Mouse (Mus musculus) embryonic fibroblast, embryonic 13.5 days (primary cell): ENCODE data around the gene Hist1h2bl. TPM values are rescaled to one million over a fixed set of nuclear protein-coding genes. Genes with fewer than 3 reads are reported as not detected.
"Not testable (repeated sequence)": the region's sequence is repeated elsewhere in the genome, so short reads cannot be mapped to it uniquely, and the experiment has no call there.

Experiments used
- H3K27ac ChIP-seq: 2 replicates; pipeline ENCODE4 v1.5.1; 2012; ENCODE audit warnings: low read length, control low read depth, inconsistent platforms; ENCODE audit not compliant: insufficient read depth
- H3K4me1 ChIP-seq: 2 replicates; pipeline ENCODE4 v1.6.1; 2011; ENCODE audit warnings: low read length; ENCODE audit not compliant: control insufficient read depth, insufficient read depth
- H3K4me3 ChIP-seq: 2 replicates; pipeline ENCODE4 v1.5.1; 2011; ENCODE audit warnings: mild to moderate bottlenecking, control low read depth, low read length; ENCODE audit not compliant: insufficient read depth
- CTCF ChIP-seq: IDR thresholded peaks from 2 replicates; pipeline ENCODE4 v1.5.1; 2011; ENCODE audit warnings: mild to moderate bottlenecking, control low read depth, low read length, moderate library complexity, borderline replicate concordance; ENCODE audit not compliant: insufficient read depth
- POLR2A ChIP-seq: IDR thresholded peaks from 2 replicates; pipeline ENCODE4 v1.6.1; 2011; ENCODE audit warnings: low read depth, mild to moderate bottlenecking, control low read depth, low read length, moderate library complexity
- polyA plus RNA-seq: library from polyadenylated mRNA; stranded (reverse); fragments of >200 nt; gene quantifications from 2 replicates; pipeline ENCODE4 v1.2.4, GENCODE M21; 2011; ENCODE audit warnings: low read depth; ENCODE audit not compliant: missing spikeins, insufficient read length

The Hist1h2bl gene
- polyA plus RNA-seq, 1 experiment = 3.5 TPM

GRCm38 (mm10) chr13:21750159-21751017 lies 34.4 kb upstream of the Hist1h2bl start, which contains the start of gene Hist1h4k:
TSS of gene Hist1h4k (minus strand) at chr13:21750505.
- peak within 1 kb of the TSS; percentile 57 for H3K4me3 ChIP-seq
- peak within 1 kb of the TSS; percentile 84 for H3K27ac ChIP-seq
- H3K4me1 ChIP-seq = not testable (repeated sequence)
- peak; percentile 86 for TF ChIP-seq POLR2A

GRCm38 (mm10) chr13:21749387-21750158 lies 33.6 kb upstream of the Hist1h2bl start:
- TF ChIP-seq CTCF (no peak), POLR2A (peak; percentile 75)
- Histone ChIP-seq H3K27ac (peak overlapping the region; percentile 13; the same call in 1 of the 2 replicates), H3K4me1 (peaks cover 8% of the 10 kb centered on the region), H3K4me3 (peak overlapping the region; percentile 57)

GRCm38 (mm10) chr13:21745006-21745405 lies 29.1 kb upstream of the Hist1h2bl start:
- Histone ChIP-seq H3K4me1 (peaks cover 2% of the 10 kb centered on the region; the same call in 1 of the 2 replicates), H3K4me3 (no peak overlapping the region), H3K27ac (no peak overlapping the region)
- TF ChIP-seq POLR2A = no peak
- no peak for TF ChIP-seq CTCF

GRCm38 (mm10) chr13:21734906-21735767 lies 19.2 kb upstream of the Hist1h2bl start, which contains the start of gene Hist1h4j:
TSS of gene Hist1h4j (plus strand) at chr13:21735064.
- TF ChIP-seq POLR2A = peak; percentile 80
- H3K27ac ChIP-seq = peak within 1 kb of the TSS; percentile 49
- H3K4me3 ChIP-seq = peak within 1 kb of the TSS; percentile 33
- H3K4me1 ChIP-seq = not testable (repeated sequence)

- TF ChIP-seq POLR2A (no peak), CTCF (peak; percentile 68; the same call in 1 of the 2 replicates)
- Histone ChIP-seq H3K27ac (peak overlapping the region; percentile 49), H3K4me3 (peak overlapping the region; percentile 33), H3K4me1 (no peaks in the 10 kb centered on the region)
Measured at GRCm38 (mm10) chr13:21734010-21734905, 18.3 kb upstream of the Hist1h2bl start.

DNA sequence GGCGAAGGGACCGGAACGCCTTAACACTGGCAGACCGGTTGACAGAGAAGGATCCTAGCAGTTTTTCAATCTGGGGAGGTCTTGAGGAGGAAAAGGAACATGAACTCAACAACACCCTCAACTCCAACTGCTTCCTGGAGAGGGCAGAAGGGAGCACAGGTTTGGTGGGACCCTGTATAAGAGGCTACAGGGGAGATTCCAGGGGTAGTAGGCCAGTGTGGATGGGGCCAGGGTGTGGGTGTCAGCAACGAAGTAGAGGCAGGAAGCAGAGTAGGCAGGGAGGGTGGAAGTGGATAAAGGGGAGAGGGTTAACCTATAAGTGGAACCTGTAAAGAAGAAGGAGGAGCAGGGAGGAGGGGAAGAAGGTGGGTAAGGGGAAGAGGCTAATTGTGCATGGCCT lies 17.5 kb upstream of the Hist1h2bl start:
- H3K4me3 ChIP-seq = no peak overlapping the region
- no peak overlapping the region for H3K27ac ChIP-seq
- no peaks in the 10 kb centered on the region for H3K4me1 ChIP-seq
- TF ChIP-seq CTCF (no peak), POLR2A (no peak)

- no peak overlapping the region for H3K27ac ChIP-seq
- TF ChIP-seq POLR2A = no peak
- no peak for TF ChIP-seq CTCF
- H3K4me1 ChIP-seq = no peaks in the 10 kb centered on the region
- H3K4me3 ChIP-seq = no peak overlapping the region
Measured at GRCm38 (mm10) chr13:21729544-21729943, 13.6 kb upstream of the Hist1h2bl start.

DNA sequence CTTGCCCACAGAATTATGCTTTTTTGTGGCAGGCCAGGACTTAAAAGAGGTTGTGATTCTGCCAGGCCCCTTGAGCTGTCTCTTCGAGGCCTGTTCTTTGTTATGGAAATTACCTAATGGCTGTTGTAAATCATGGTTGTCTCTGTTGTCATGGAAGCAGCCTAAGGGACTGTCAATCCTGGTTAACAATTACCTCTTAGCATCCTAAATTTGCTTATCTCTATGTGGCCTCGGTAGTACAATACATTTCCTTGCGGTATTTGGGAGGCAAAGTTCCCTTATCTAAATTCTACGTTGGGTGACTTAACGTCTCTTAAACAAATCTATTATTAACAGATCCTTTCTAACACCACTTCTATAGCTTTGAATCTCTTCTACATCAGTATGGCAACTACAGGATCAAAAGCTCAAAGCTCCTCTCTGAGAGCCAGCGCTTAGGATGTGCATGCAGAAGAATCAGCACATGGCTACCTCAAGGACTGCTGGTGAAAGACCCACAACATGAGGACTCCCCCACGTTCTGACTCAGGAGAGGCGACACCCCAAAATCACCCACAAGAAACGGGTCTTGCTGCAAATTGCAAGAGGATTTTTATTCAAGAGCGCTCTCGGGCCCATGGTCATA lies 12.1 kb upstream of the Hist1h2bl start:
- Histone ChIP-seq H3K4me3 (no peak overlapping the region), H3K4me1 (no peaks in the 10 kb centered on the region), H3K27ac (no peak overlapping the region)
- TF ChIP-seq POLR2A (no peak), CTCF (no peak)
